Mouse (Mus musculus): Measurements from ENCODE around the gene Dgat2. TPM values are rescaled to one million over a fixed set of nuclear protein-coding genes. Genes with fewer than 3 reads are reported as not detected.
A peak's percentile ranks its signal among the peaks of the same experiment; 100 is the strongest.

Dgat2 gene
- polyA plus RNA-seq (2015; fragmentation: Nextera tagmentation; extraction: Ambion mirVana): 29.0 and 31.2 TPM in 2 replicates

DNA sequence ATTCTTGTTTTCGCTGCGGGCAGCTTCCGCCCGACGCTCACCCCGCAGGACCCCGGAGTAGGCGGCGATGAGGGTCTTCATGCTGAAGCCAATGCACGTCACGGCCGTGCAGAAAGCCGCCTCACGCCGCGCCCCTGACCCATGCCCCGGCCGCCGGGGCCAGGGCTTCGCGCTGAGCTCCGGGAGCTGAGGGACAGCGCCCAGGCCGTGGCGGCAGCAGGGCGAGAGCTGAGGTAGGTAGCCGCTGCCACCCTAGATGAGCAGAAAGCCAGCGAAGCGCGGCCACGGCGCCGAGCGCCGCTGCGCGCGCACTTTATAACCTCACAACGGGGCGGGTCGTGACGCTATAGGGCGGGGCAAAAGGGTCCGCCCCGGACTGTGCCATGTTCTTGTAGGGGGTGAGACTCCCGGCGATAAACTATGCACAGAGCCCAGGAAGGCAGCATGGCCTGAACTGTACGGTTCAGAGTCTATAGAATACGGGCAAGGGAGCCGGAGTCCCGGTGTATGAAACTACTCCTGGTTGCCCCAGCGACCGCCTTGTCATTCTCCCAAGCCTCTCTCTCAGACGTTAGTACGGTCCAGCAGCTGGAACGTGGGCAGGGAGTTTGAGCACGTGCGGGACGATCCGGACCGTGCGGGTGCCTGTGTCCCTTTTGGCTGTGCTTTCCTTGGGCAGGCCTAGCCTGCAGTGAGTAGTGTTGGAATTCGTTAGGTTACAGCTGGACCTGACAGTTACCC is at the start of gene Dgat2:
Gene Dgat2 (minus strand): TSS at position 288 of the 741 bp plus-strand sequence.
- ATAC-seq (replicated peaks; ENCODE audit: low FRiP score): peak; percentile 94
- H3K9me3 ChIP-seq (replicated peaks): no peaks in the 10 kb centered on the region
- H3K27ac ChIP-seq: peak within 1 kb of the TSS; percentile 85
- peak within 1 kb of the TSS; percentile 66 for H3K9ac ChIP-seq
- H3K36me3 ChIP-seq: no peaks in the 10 kb centered on the region
- H3K4me1 ChIP-seq: peaks cover 18% of the 10 kb centered on the region
- H3K4me2 ChIP-seq: peak within 1 kb of the TSS; percentile 98
- under 1% methylated on average over 63 of the region's 63 CpGs for WGBS
- H3K27me3 ChIP-seq: peaks cover 19% of the 10 kb centered on the region; the same call in 1 of the 2 replicates
- peak within 1 kb of the TSS; percentile 66 for H3K4me3 ChIP-seq (replicated peaks)

GRCm38 (mm10) chr7:99230061-99230747 is 47.7 kb upstream of the Dgat2 start:
- peak; percentile 45; the same call in 1 of the 2 replicates for ATAC-seq (replicated peaks; ENCODE audit: low FRiP score)

DNA sequence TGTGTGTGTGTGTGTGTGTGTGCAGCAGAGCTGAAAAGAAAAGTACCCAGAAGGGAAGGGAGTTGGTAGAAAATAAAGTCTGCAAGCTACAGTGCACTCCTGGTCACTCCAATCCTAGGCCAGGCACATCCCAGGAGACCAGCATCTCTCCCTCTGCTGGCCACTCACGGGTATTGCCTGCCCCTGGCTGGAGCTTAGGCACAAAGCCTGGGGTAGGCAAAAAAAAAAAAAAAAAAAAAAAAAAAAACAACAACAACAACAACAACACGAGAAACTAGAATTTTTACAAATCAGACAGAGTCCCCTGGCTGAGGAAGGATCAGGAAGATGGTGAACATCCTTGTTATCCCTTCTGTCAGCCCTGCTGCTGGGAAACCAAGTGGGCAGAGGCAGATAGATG is 46.9 kb upstream of the Dgat2 start:
- Histone ChIP-seq H3K36me3 (no peaks in the 10 kb centered on the region), H3K4me2 (no peak overlapping the region), H3K4me1 (0 out of 2 replicates have a peak, but pooled peaks cover 2% of the 10 kb centered on the region), H3K9me3 (replicated peaks) (no peaks in the 10 kb centered on the region), H3K9ac (no peak overlapping the region), H3K27me3 (no peaks in the 10 kb centered on the region), H3K4me3 (replicated peaks) (no peak overlapping the region), H3K27ac (0 out of 2 replicates have a peak overlapping the region, but pooled peaks have one; percentile 7)
- ATAC-seq (replicated peaks; ENCODE audit: low FRiP score): no peak; the same call in 1 of the 2 replicates
- WGBS: 9% methylated on average over 2 of the region's 2 CpGs

More at GRCm38 (mm10) chr7:99230061-99230747, 47.7 kb upstream of the Dgat2 start:
- H3K27me3 ChIP-seq: no peaks in the 10 kb centered on the region
- no peak overlapping the region for H3K9ac ChIP-seq
- H3K4me3 ChIP-seq (replicated peaks): no peak overlapping the region
- no peaks in the 10 kb centered on the region for H3K36me3 ChIP-seq
- 0 out of 2 replicates have a peak overlapping the region, but pooled peaks have one; percentile 7 for H3K27ac ChIP-seq
- H3K9me3 ChIP-seq (replicated peaks): no peaks in the 10 kb centered on the region
- H3K4me1 ChIP-seq: no peaks in the 10 kb centered on the region
- 58% methylated on average over 7 of the region's 7 CpGs for WGBS
- no peak overlapping the region for H3K4me2 ChIP-seq

DNA sequence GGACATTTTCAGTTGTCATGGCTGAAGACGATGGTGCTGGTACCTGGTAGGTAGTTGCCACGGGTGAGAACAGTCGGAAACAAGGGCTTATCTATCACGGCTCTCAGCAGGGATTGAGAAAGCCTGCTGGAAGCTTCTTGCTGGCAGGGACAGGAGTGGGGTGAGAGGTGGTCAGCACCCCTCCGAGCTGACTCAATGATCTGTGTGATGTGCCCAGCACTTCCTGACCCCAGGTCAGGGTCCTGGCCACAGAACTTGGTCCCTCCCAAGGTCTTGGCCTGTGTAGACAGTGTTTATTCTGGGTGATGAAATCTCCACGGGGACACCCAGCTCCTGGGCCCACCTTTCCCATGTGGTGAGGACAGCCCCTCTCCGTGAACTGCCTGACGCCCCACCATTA is 46.3 kb upstream of the Dgat2 start:
- ATAC-seq (replicated peaks; ENCODE audit: low FRiP score): peak; percentile 30; the same call in 1 of the 2 replicates
- WGBS: 72% methylated on average over 8 of the region's 8 CpGs

GRCm38 (mm10) chr7:99227267-99227666 is 44.7 kb upstream of the Dgat2 start:
- Histone ChIP-seq H3K27me3 (no peaks in the 10 kb centered on the region), H3K36me3 (no peaks in the 10 kb centered on the region), H3K9ac (no peak overlapping the region), H3K4me1 (0 out of 2 replicates have a peak, but pooled peaks cover 2% of the 10 kb centered on the region), H3K4me2 (no peak overlapping the region), H3K27ac (no peak overlapping the region), H3K4me3 (replicated peaks) (no peak overlapping the region), H3K9me3 (replicated peaks) (no peaks in the 10 kb centered on the region)
- WGBS: 97% methylated on average over 4 of the region's 4 CpGs
- no peak for ATAC-seq (replicated peaks; ENCODE audit: low FRiP score)

More for the DNA sequence above, 46.3 kb upstream of the Dgat2 start:
- H3K4me2 ChIP-seq: no peak overlapping the region
- H3K4me1 ChIP-seq: 0 out of 2 replicates have a peak, but pooled peaks cover 2% of the 10 kb centered on the region
- H3K27me3 ChIP-seq: no peaks in the 10 kb centered on the region
- no peak overlapping the region for H3K27ac ChIP-seq
- no peak overlapping the region for H3K4me3 ChIP-seq (replicated peaks)
- H3K36me3 ChIP-seq: no peaks in the 10 kb centered on the region
- H3K9me3 ChIP-seq (replicated peaks): no peaks in the 10 kb centered on the region
- H3K9ac ChIP-seq: no peak overlapping the region

- 84% methylated on average over 10 of the region's 10 CpGs for WGBS
- Histone ChIP-seq H3K27me3 (no peaks in the 10 kb centered on the region), H3K36me3 (no peaks in the 10 kb centered on the region), H3K4me2 (no peak overlapping the region), H3K9ac (no peak overlapping the region), H3K4me3 (replicated peaks) (no peak overlapping the region), H3K9me3 (replicated peaks) (no peaks in the 10 kb centered on the region), H3K27ac (no peak overlapping the region), H3K4me1 (0 out of 2 replicates have a peak, but pooled peaks cover 2% of the 10 kb centered on the region)
- no peak for ATAC-seq (replicated peaks; ENCODE audit: low FRiP score)
Observed at GRCm38 (mm10) chr7:99226662-99227061, 44.1 kb upstream of the Dgat2 start.

DNA sequence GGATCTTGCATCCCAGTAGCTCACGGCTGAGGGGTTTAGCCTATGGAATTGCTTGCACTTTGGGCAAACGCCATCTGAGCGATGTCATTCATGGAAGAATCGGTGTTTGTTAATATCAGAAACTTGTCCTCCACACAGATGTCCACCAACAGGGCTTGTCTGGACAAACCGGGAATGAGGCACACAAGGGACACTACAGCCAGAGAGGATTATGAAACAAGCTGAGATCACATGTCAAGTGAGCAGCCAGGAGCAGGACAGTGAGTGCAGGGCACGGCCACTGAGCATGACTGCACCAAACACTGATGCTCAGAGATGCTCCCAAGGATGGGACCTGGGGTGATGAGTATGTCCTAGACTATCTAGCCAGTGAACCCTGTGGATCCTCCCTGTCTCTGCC is 42.9 kb upstream of the Dgat2 start:
- no peaks in the 10 kb centered on the region for H3K27me3 ChIP-seq
- H3K9me3 ChIP-seq (replicated peaks): no peaks in the 10 kb centered on the region
- peak overlapping the region; percentile 62; the same call in 1 of the 2 replicates for H3K27ac ChIP-seq
- no peak for ATAC-seq (replicated peaks; ENCODE audit: low FRiP score)
- H3K36me3 ChIP-seq: no peaks in the 10 kb centered on the region
- H3K4me3 ChIP-seq (replicated peaks): no peak overlapping the region
- no peak overlapping the region for H3K4me2 ChIP-seq
- H3K9ac ChIP-seq: no peak overlapping the region
- 0 out of 2 replicates have a peak, but pooled peaks cover 2% of the 10 kb centered on the region for H3K4me1 ChIP-seq
- WGBS: 71% methylated on average over 6 of the region's 6 CpGs

GRCm38 (mm10) chr7:99224648-99225190 is 42.2 kb upstream of the Dgat2 start:
- 31% methylated on average over 1 of the region's 1 CpGs for WGBS
- H3K36me3 ChIP-seq: no peaks in the 10 kb centered on the region
- H3K27ac ChIP-seq: peak overlapping the region; percentile 62; the same call in 1 of the 2 replicates
- no peak overlapping the region for H3K4me3 ChIP-seq (replicated peaks)
- no peak overlapping the region for H3K4me2 ChIP-seq
- 0 out of 2 replicates have a peak, but pooled peaks cover 2% of the 10 kb centered on the region for H3K4me1 ChIP-seq
- H3K9ac ChIP-seq: no peak overlapping the region
- no peaks in the 10 kb centered on the region for H3K9me3 ChIP-seq (replicated peaks)
- ATAC-seq (replicated peaks; ENCODE audit: low FRiP score): peak; percentile 72
- H3K27me3 ChIP-seq: no peaks in the 10 kb centered on the region

DNA sequence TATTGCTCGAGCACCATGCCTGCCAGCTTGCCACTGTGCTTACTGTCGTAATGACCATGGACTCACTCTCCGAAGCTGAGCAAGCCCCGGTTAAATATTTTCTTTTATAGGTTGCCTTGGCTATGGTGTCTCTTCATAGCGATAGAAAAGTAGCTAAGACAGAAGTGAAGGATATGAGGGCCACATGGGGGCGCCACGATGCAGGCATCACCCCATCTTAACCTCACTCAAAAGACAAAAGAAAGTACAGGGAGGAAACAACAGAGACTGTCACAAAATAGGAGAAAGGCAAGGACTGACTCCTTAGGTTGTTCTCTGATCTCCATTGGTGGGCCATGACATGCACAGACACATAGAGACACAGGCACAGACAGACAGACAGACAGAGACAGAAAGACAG is 41.7 kb upstream of the Dgat2 start:
- ATAC-seq (replicated peaks; ENCODE audit: low FRiP score): no peak
- Histone ChIP-seq H3K9ac (no peak overlapping the region), H3K36me3 (no peaks in the 10 kb centered on the region), H3K4me2 (no peak overlapping the region), H3K27ac (no peak overlapping the region), H3K4me3 (replicated peaks) (no peak overlapping the region), H3K9me3 (replicated peaks) (no peaks in the 10 kb centered on the region), H3K4me1 (0 out of 2 replicates have a peak, but pooled peaks cover 2% of the 10 kb centered on the region), H3K27me3 (no peaks in the 10 kb centered on the region)
- 66% methylated on average over 7 of the region's 7 CpGs for WGBS

GRCm38 (mm10) chr7:99217338-99218074 is 35.0 kb upstream of the Dgat2 start:
- Histone ChIP-seq H3K27ac (no peak overlapping the region), H3K27me3 (no peaks in the 10 kb centered on the region), H3K9me3 (replicated peaks) (no peaks in the 10 kb centered on the region), H3K9ac (no peak overlapping the region), H3K4me2 (no peak overlapping the region), H3K4me1 (peaks cover 3% of the 10 kb centered on the region; the same call in 1 of the 2 replicates), H3K4me3 (replicated peaks) (no peak overlapping the region), H3K36me3 (no peaks in the 10 kb centered on the region)
- WGBS: 74% methylated on average over 3 of the region's 3 CpGs
- ATAC-seq (replicated peaks; ENCODE audit: low FRiP score): no peak; the same call in 1 of the 2 replicates

DNA sequence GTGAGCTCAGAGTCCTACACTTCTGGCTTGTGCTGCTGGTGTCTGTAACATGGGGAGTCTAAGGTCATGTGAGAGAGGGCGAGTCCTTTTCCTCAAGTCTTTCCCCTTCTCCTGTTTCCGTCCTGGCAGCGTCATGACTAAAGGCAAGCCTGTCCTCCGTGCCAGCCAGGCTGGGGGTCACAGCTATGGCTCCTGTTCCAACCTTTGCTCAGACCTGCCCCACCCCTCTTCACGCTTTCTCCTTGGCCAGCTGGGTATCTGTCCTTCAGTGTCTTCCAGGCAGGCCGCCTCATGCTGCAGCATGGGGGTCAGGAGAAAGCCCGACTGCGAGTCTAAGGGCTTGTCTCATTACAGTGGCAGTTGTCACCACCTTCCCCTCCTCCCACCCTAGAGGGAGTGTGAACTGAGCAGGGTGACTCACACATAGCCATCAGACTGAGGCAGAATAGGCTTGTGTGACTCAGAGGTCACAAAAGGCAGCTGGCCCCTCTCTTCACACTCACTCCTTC is 32.9 kb upstream of the Dgat2 start:
- no peak overlapping the region for H3K4me2 ChIP-seq
- ATAC-seq (replicated peaks; ENCODE audit: low FRiP score): peak; percentile 54; the same call in 1 of the 2 replicates
- no peak overlapping the region for H3K9ac ChIP-seq

More for the DNA sequence above, 32.9 kb upstream of the Dgat2 start:
- H3K27ac ChIP-seq: no peak overlapping the region
- H3K4me3 ChIP-seq (replicated peaks): no peak overlapping the region
- H3K36me3 ChIP-seq: no peaks in the 10 kb centered on the region
- H3K4me1 ChIP-seq: peaks cover 3% of the 10 kb centered on the region; the same call in 1 of the 2 replicates
- no peaks in the 10 kb centered on the region for H3K9me3 ChIP-seq (replicated peaks)
- H3K27me3 ChIP-seq: no peaks in the 10 kb centered on the region
- 31% methylated on average over 8 of the region's 8 CpGs for WGBS

Measured in kidney, embryonic 15.5 days (tissue).